Mouse (Mus musculus) adrenal gland, postnatal 0 days (tissue): ENCODE results near the gene Polr3h. TPM values are rescaled to one million over a fixed set of nuclear protein-coding genes. Genes with fewer than 3 reads are reported as not detected.

Source experiments
- polyA plus RNA-seq: library from polyadenylated mRNA; unstranded; fragments of >200 nt; fragmentation: Nextera tagmentation; extraction: Ambion mirVana; gene quantifications from 2 replicates; pipeline ENCODE4 v1.2.1, GENCODE M21; 2015

Polr3h gene
- polyA plus RNA-seq = 57.3 and 83.5 TPM in 2 replicates

DNA sequence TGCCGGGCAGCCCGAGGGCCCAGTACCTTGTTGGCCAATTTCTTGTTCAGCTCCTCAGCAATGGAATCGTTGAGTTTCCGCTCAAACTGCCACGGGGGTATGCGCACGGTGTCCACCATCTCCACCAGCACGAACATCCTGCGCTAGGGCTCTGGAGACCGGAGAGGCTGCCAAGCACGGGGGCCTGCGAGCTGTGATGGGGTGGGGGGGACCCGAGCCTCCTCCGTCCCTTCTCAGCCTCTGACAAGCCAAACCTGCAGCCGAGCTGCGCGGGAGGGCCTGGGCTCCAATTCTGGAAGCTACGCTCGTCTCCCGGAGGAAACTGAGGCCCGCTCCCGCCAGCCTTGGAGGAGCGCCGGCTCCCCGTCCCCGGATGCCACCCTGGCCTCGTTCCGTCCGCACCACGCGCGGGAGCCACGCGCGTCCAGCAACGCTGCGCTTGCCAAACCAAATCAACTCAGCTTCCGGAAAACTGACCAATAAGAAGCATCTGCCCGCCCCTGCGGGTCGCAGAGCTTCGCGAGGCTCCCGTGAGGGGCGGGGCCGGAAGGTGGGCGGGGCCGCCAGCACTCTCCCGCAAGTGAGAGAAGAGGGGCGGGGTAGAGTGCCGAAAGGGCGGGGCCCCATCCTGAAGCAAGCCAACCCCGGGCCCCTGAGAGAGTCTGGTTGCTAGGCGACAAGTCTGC, at the start of gene Polr3h:
Gene Polr3h, minus strand, starts transcription at position 481 of the 686 bp plus-strand sequence.

DNA sequence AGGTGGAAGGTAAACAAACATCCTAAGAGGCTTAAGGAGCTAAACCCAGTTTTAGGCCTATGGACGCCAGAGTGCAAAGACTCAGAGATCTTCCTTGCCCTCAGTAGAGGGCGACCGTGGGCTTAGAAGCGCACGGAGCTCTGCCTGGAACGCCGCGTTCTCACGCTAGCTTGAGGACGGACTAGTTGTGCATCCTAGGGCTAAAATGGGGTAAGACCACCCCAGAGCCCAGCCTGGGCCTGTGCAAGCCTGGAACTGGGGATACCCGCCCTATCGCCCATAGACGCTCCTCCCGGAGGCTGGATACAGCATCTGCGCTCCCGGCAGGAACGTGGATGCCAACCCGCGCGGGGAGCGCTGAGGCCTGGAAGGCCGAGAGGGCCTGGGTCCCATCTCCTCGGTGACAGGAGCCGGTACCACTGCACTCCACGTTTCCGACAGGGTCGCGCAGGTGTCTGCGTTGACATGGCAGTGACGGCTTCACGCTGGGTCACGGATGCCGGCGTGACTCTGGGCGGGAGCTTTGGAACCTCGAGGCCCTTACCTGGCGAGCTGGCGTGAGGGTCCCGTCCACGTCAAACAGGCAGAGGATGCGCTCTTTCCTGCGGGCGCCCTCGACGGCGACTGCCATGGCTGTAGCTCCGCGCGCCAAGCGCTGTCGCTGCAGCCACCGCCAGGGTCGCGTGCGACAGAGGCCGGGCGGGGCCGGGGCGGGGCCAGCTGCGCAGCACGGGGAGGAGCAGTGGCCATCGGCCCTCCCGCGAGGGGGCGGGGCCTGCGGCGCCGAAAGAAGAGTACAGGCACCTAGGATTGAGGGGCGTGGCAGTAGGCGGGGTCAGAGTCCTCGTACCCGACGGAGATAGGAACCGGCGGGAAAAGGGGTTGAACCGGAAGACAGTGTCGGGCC, 34.4 kb upstream of the Polr3h start, which contains the start of gene Pmm1:
Gene Pmm1, minus strand, starts transcription at position 760 of the 907 bp plus-strand sequence.

DNA sequence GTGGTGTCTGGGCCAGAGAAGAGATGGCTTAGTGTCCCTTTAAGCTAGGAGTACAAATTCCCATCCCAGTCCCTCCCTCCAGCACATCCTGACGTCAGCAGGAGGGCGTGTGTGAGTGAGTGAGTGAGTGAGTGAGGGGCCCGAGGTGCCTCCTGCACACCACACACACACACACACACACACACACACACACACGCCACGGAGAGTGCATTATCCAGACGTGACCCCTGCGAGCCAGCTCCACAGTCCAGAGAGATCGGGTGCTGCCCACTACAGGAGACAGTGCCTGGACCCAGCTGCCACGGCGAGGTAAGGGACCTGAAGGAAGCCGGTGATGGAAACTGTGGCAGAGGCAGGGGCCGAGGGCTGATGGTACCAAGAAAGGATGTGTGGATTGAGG, 10.6 kb upstream of the Polr3h start, which contains the start of gene Csdc2:
Gene Csdc2, plus strand, starts transcription at position 81 of the 400 bp plus-strand sequence.

DNA sequence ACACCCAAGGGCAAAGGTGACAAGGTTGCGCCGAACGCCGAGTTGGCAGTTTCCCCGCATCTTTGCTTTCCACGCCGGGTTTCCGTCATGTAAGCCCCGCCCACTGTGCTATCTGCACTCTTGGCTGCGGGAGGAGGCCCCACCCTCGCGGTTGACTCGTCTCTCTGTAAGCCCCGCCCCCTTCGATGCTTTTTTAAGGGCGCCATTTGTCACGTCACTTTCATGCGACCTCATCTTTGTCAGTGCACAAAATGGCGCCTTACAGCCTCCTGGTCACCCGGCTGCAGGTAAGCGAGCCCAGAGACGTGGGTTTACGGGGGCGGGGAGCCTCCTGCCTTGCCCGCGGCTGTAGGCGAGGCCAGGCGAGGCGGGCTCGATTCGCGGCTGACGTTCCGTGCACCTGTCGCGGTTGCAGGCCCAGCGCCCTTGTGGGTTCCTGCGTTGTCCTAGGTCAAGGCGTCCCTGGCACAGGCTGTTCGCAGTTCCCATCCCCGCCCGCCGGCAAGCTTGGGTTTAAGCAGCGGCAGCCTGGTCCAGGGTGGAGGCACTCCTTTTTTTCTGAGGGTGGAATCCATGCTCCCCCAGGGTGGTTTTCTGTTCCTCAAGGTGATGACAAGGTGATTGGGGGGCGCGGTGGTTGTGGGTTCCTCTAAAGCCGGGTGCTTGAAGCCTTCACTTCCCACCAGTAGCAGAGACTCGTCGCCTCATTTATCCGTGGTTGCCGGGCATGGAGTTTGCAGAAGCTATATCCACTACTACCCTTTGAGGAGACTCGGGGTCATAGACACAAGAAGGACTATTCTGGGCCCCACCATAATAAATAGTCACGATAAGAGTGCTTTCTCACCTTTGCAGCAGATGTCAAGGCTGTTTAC, 53.5 kb downstream of the Polr3h start, which contains the start of gene Aco2:
Gene Aco2, plus strand, starts transcription at position 48 of the 875 bp plus-strand sequence.

DNA sequence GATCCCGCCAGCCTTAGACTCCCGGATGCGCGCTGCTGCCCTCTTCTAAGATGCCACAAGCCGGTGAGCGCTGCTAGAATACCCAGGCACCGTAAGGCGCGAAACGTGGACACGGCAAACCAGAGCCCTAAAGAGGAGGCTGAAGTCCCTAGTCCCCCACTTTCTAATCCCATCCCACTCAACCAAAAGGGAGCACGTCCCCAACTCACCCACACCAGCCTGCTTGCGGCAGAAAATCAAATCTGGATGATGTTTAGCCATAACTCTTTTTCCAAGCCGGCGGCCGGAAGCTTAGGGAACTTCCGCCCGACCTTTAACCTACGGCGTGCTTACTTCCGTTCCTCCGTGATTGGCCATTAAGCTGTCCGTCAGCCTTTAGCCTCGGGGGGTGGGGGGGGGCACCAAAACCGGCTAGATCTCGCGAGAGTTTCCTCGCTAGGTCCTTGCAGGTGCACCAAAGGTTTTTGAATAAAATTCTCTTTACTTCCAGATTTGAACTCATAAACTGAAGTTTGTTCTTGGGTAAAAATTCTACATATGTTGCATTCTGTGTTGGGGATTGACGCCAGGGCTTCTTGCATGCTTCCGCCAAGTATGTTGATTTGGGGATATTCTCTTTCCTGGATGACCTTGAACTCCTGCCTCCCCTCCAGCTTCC, 54.3 kb downstream of the Polr3h start, which contains the start of gene Phf5a:
Gene Phf5a, minus strand, starts transcription at position 308 of the 658 bp plus-strand sequence.

DNA sequence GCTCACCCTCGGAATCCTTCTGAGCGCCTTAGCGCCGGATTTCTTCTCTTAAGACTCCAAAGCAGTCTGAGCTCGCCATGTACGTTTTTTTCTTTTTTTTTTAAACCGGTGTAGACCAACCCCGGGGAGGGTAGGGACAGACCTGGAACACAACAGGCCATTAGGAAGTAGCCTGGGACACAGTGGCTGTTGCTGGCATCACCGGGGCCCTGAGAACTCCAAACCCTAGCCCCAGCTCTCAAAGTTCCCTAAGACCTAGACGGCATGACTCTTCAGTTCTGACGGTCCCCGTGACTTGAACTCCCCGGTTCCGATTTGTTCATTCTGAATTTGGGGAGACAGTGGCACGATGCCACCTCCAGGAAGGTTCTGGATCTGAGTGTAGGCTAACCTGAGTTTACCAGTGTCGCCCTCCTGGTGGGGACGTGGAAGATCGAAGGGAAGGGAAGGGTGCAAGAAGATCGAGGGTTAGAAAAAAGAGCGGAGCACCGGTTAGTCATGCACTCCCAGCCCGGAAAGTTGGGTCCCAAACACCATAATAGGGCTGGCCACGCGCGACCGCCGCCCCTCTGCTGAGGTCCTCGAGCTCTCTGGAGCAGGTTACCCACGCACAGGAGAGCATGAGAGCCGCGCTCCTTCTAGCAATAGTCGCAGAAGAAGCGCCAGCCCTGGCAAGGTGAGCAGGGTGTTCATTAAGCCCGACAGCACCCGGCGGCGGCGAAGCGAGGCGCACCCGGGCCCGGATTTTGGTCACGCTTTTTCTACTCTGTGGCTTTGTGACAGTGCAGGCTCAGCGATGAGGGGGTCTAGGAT, 67.3 kb downstream of the Polr3h start, which contains the start of gene Tob2:
Gene Tob2, minus strand, starts transcription at position 280 of the 813 bp plus-strand sequence.

Other genes starting within 250 kb of the Polr3h start
- 4.4 and 8.4 TPM in 2 replicates for gene Chadl, start 229.0 kb downstream of the Polr3h start, polyA plus RNA-seq
- 15.4 and 19.5 TPM in 2 replicates for gene Zc3h7b, start 181.2 kb downstream of the Polr3h start, polyA plus RNA-seq
- gene Rangap1, start 180.7 kb downstream of the Polr3h start, polyA plus RNA-seq = 27.0 and 27.6 TPM in 2 replicates
- gene Tef, start 123.8 kb downstream of the Polr3h start, polyA plus RNA-seq = 28.3 and 34.4 TPM in 2 replicates
- gene Tob2, start 67.4 kb downstream of the Polr3h start, polyA plus RNA-seq = 19.7 and 22.3 TPM in 2 replicates
- 53.5 and 65.5 TPM in 2 replicates for gene Phf5a, start 54.3 kb downstream of the Polr3h start, polyA plus RNA-seq
- gene Aco2, start 53.9 kb downstream of the Polr3h start, polyA plus RNA-seq = 101 and 150 TPM in 2 replicates
- 31.4 and 48.3 TPM in 2 replicates for gene Csdc2, start 10.5 kb upstream of the Polr3h start, polyA plus RNA-seq
- gene Pmm1, start 34.7 kb upstream of the Polr3h start, polyA plus RNA-seq = 89.3 and 111 TPM in 2 replicates
- not detected in 2 replicates for gene 1700029P11Rik, start 54.3 kb upstream of the Polr3h start, polyA plus RNA-seq
- gene Xrcc6, start 61.6 kb upstream of the Polr3h start, polyA plus RNA-seq = 64.9 and 130 TPM in 2 replicates
- 28.6 and 66.0 TPM in 2 replicates for gene Desi1, start 107.6 kb upstream of the Polr3h start, polyA plus RNA-seq
- gene Snu13, start 121.4 kb upstream of the Polr3h start, polyA plus RNA-seq = 171 and 189 TPM in 2 replicates
- gene 4930407I10Rik, start 132.9 kb upstream of the Polr3h start, polyA plus RNA-seq = not detected in 2 replicates
- gene Mei1, start 143.8 kb upstream of the Polr3h start, polyA plus RNA-seq = not detected in 2 replicates
- gene Ccdc134, start 201.7 kb upstream of the Polr3h start, polyA plus RNA-seq = 5.3 and 5.7 TPM in 2 replicates
- gene Srebf2, start 220.9 kb upstream of the Polr3h start, polyA plus RNA-seq = 53.9 and 76.2 TPM in 2 replicates